Mouse (Mus musculus): ENCODE measurements around the gene Itpkc. TPM values are rescaled to one million over a fixed set of nuclear protein-coding genes. Genes with fewer than 3 reads are reported as not detected.

The Itpkc gene
- total and polyA plus RNA-seq, 3 experiments, result 4.0 to 8.1 (median 4.0) TPM

GRCm38 (mm10) chr7:27174496-27174895, 54.0 kb downstream of the Itpkc start:
- DNase-seq (ENCODE audit: extremely low read depth), result no peak
- dilution Hi-C loops (cut with MboI; ENCODE audit: extremely low pct_ligation_motif_present, extremely low pct_unique_long_range_greater_than_20kb, low sequenced_read_pairs) (no loop called here), in situ Hi-C loops (cut with MboI; ENCODE audit: low pct_ligation_motif_present, low pct_unique_long_range_greater_than_20kb, low sequenced_read_pairs) (no loop called here)
- Histone ChIP-seq H3K4me3 (replicated peaks in 1 of 3; ENCODE audit: low read depth in 2 of 3, low read length in 2 of 3, poor library complexity in 1 of 3) (no peak overlapping the region), H3K79me2 (replicated peaks; ENCODE audit: control insufficient read depth, extremely low read depth, insufficient read depth, poor library complexity, severe bottlenecking) (peaks cover 7% of the 10 kb centered on the region), H3K9ac (ENCODE audit: insufficient read depth, low read depth) (no peak overlapping the region), H3K4me1 (ENCODE audit: control insufficient read depth in 1 of 2, insufficient read depth in 2 of 2) (peaks cover 0 to 65% of the 10 kb centered on the region in 2 experiments; a peak in 2 of 4 replicates), H3K27me3 (replicated peaks) (no peaks in the 10 kb centered on the region), H3K4me2 (ENCODE audit: insufficient read depth, low read depth, poor library complexity, severe bottlenecking) (no peak overlapping the region), H3K36me3 (replicated peaks in 1 of 2; ENCODE audit: control insufficient read depth in 1 of 2, insufficient read depth in 1 of 2, low read length in 1 of 2) (peaks cover 51 to 64% of the 10 kb centered on the region in 2 experiments), H3K27ac (ENCODE audit: insufficient read depth, low read depth) (no peak overlapping the region), H3K9me3 (replicated peaks; ENCODE audit: low read length) (no peaks in the 10 kb centered on the region)
- TF ChIP-seq JUND (conservative IDR thresholded peaks at IDR 0.05; ENCODE audit: low read depth, low read length) (no peak), UBTF (IDR thresholded peaks at IDR 0.05; ENCODE audit: low read depth, low read length) (no peak), GABPA (IDR thresholded peaks at IDR 0.05; ENCODE audit: insufficient replicate concordance, low read depth, low read length) (no peak), HCFC1 (IDR thresholded peaks at IDR 0.05; ENCODE audit: low read depth, low read length) (no peak), JUN (IDR thresholded peaks at IDR 0.05; ENCODE audit: insufficient read depth, low read depth, low read length) (no peak), EP300 (IDR thresholded peaks at IDR 0.05; ENCODE audit: low read length) (no peak), ETS1 (conservative IDR thresholded peaks at IDR 0.05; ENCODE audit: low read depth, low read length) (no peak), IRF4 (IDR thresholded peaks at IDR 0.05; ENCODE audit: low read depth, low read length) (no peak), KAT2A (IDR thresholded peaks at IDR 0.05; ENCODE audit: insufficient replicate concordance, low read length) (no peak), RCOR1 (conservative IDR thresholded peaks at IDR 0.05; ENCODE audit: low read depth, low read length) (no peak), POLR2AphosphoS2 (IDR thresholded peaks at IDR 0.05; ENCODE audit: low read depth, low read length) (no peak), ZC3H11A (IDR thresholded peaks at IDR 0.05; ENCODE audit: low read depth, low read length) (no peak), ZNF384 (IDR thresholded peaks at IDR 0.05; ENCODE audit: low read depth, low read length) (no peak), MYC (IDR thresholded peaks at IDR 0.05; ENCODE audit: low read depth, low read length) (no peak), E2F4 (IDR thresholded peaks at IDR 0.05; ENCODE audit: insufficient replicate concordance, low read depth, low read length) (no peak), SIN3A (IDR thresholded peaks at IDR 0.05; ENCODE audit: low read length) (no peak), USF2 (conservative IDR thresholded peaks at IDR 0.05; ENCODE audit: low read depth, low read length) (no peak), MAX (IDR thresholded peaks at IDR 0.05; ENCODE audit: low read length) (no peak), MAZ (IDR thresholded peaks at IDR 0.05; ENCODE audit: low read depth, low read length) (no peak)

- Histone ChIP-seq H3K4me2 (ENCODE audit: insufficient read depth, low read depth, poor library complexity, severe bottlenecking) (no peak overlapping the region), H3K27ac (ENCODE audit: insufficient read depth, low read depth) (no peak overlapping the region; the same call in 1 of the 2 replicates), H3K9me3 (replicated peaks; ENCODE audit: low read length) (no peaks in the 10 kb centered on the region), H3K4me3 (replicated peaks in 1 of 3; ENCODE audit: low read depth in 2 of 3, low read length in 2 of 3, poor library complexity in 1 of 3) (no peak overlapping the region), H3K27me3 (replicated peaks) (no peaks in the 10 kb centered on the region), H3K79me2 (replicated peaks; ENCODE audit: control insufficient read depth, extremely low read depth, insufficient read depth, poor library complexity, severe bottlenecking) (no peaks in the 10 kb centered on the region), H3K9ac (ENCODE audit: insufficient read depth, low read depth) (no peak overlapping the region), H3K36me3 (replicated peaks in 1 of 2; ENCODE audit: control insufficient read depth in 1 of 2, insufficient read depth in 1 of 2, low read length in 1 of 2) (peaks cover 50 to 71% of the 10 kb centered on the region in 2 experiments), H3K4me1 (ENCODE audit: control insufficient read depth in 1 of 2, insufficient read depth in 2 of 2) (peaks cover 18 to 82% of the 10 kb centered on the region in 2 experiments)
- dilution Hi-C loops (cut with MboI; ENCODE audit: extremely low pct_ligation_motif_present, extremely low pct_unique_long_range_greater_than_20kb, low sequenced_read_pairs), result no loop called here
- DNase-seq (ENCODE audit: extremely low read depth), result no peak
- in situ Hi-C loops (cut with MboI; ENCODE audit: low pct_ligation_motif_present, low pct_unique_long_range_greater_than_20kb, low sequenced_read_pairs), result no loop called here
- TF ChIP-seq ZMIZ1 (IDR thresholded peaks at IDR 0.05; ENCODE audit: low read depth, low read length) (no peak), NRF1 (IDR thresholded peaks at IDR 0.05; ENCODE audit: low read depth, low read length) (no peak), UBTF (IDR thresholded peaks at IDR 0.05; ENCODE audit: low read depth, low read length) (no peak), ETS1 (conservative IDR thresholded peaks at IDR 0.05; ENCODE audit: low read depth, low read length) (no peak), USF1 (IDR thresholded peaks at IDR 0.05; ENCODE audit: low read depth, low read length) (no peak), ZNF384 (IDR thresholded peaks at IDR 0.05; ENCODE audit: low read depth, low read length) (no peak), TCF12 (IDR thresholded peaks at IDR 0.05; ENCODE audit: low read depth, low read length) (no peak), JUN (IDR thresholded peaks at IDR 0.05; ENCODE audit: insufficient read depth, low read depth, low read length) (no peak), SMC3 (IDR thresholded peaks at IDR 0.05; ENCODE audit: low read depth, low read length) (no peak), USF2 (conservative IDR thresholded peaks at IDR 0.05; ENCODE audit: low read depth, low read length) (no peak), MAZ (IDR thresholded peaks at IDR 0.05; ENCODE audit: low read depth, low read length) (no peak), MEF2A (IDR thresholded peaks at IDR 0.05; ENCODE audit: borderline replicate concordance, low read depth, low read length) (no peak), POLR2A (IDR thresholded peaks at IDR 0.05; ENCODE audit: low read depth, low read length) (no peak), ELF1 (IDR thresholded peaks at IDR 0.05; ENCODE audit: low read depth, low read length) (no peak), CHD1 (IDR thresholded peaks at IDR 0.05; ENCODE audit: low read depth, low read length) (no peak)
Observed at GRCm38 (mm10) chr7:27170981-27171380, 57.5 kb downstream of the Itpkc start.
